Mouse (Mus musculus) common myeloid progenitor, adult 5-6 weeks (primary cell): ENCODE data around the gene Adam22. TPM values are rescaled to one million over a fixed set of nuclear protein-coding genes. Genes with fewer than 3 reads are reported as not detected.
"Not testable (repeated sequence)": the region's sequence is repeated elsewhere in the genome, so short reads cannot be mapped to it uniquely, and the experiment has no call there.

ENCODE experiments used
- ATAC-seq: replicated peaks from 2 replicates; pipeline ENCODE4 v1.8.0; 2016; ENCODE audit warnings: low read depth, mild to moderate bottlenecking, moderate TSS enrichment, inconsistent platforms; ENCODE audit not compliant: poor library complexity, severe bottlenecking
- total RNA-seq: library from RNA; stranded (forward); fragments of 200-1000, 187-1606 nt; gene quantifications from 2 replicates; pipeline ENCODE4 v1.2.3, GENCODE M21; 2017

Adam22 gene
- total RNA-seq, 1 experiment from 2014 or later: 1.7 TPM

GRCm38 (mm10) chr5:8073901-8074561 is 293.9 kb downstream of the Adam22 start:
- no peak for ATAC-seq

- no peak for ATAC-seq
These were observed 294.6 kb downstream of the Adam22 start for GRCm38 (mm10) chr5:8073406-8073805.

- ATAC-seq: peak; percentile 75
These were observed 304.8 kb downstream of the Adam22 start for GRCm38 (mm10) chr5:8063207-8063606.

- ATAC-seq: no peak
These were observed 305.5 kb downstream of the Adam22 start for GRCm38 (mm10) chr5:8062469-8062868.

GRCm38 (mm10) chr5:8058056-8058455 is 309.9 kb downstream of the Adam22 start:
- no peak for ATAC-seq

- peak; percentile 4; the same call in 1 of the 2 replicates for ATAC-seq
These were observed 311.0 kb downstream of the Adam22 start for GRCm38 (mm10) chr5:8057018-8057323.

GRCm38 (mm10) chr5:8056141-8057017 is 311.6 kb downstream of the Adam22 start:
- peak; percentile 96 for ATAC-seq

GRCm38 (mm10) chr5:8055721-8056129 is 312.2 kb downstream of the Adam22 start:
- peak; percentile 31 for ATAC-seq

GRCm38 (mm10) chr5:8053827-8054226 is 314.1 kb downstream of the Adam22 start:
- ATAC-seq: no peak

GRCm38 (mm10) chr5:8045855-8046254 is 322.1 kb downstream of the Adam22 start, which contains the start of gene Sri:
TSS of gene Sri (plus strand) at chr5:8046078.
- ATAC-seq: no peak

GRCm38 (mm10) chr5:8034596-8034995 is 333.4 kb downstream of the Adam22 start:
- not testable (repeated sequence) for ATAC-seq

Other genes with a start within 250 kb of the Adam22 start
- 55.9 and 106 TPM in 2 replicates for gene Dbf4, start 54.6 kb upstream of the Adam22 start, total RNA-seq
- 8.9 and 10.5 TPM in 2 replicates for gene Slc25a40, start 54.7 kb upstream of the Adam22 start, total RNA-seq